Mouse (Mus musculus): ENCODE measurements at regions not wholly inside any gene's neighbourhood (a gene's known extent, or its start where the extent isn't known, plus 50 kb on each side); places are given as distances from the start of the nearest gene placed in this dataset.

- TF ChIP-seq POLR2A (IDR thresholded peaks at IDR 0.05; ENCODE audit: borderline replicate concordance, insufficient read depth, low read length) (no peak), CTCF (IDR thresholded peaks at IDR 0.05; ENCODE audit: borderline replicate concordance, insufficient read depth, low read depth, low read length) (no peak)
These were observed 350.9 kb upstream of the Cdh5 start for GRCm38 (mm10) chr8:103750278-103751097.
